Mouse (Mus musculus) frontal cortex, postnatal 25 days (tissue): ENCODE measurements at regions not wholly inside any gene's neighbourhood (a gene's known extent, or its start where the extent isn't known, plus 50 kb on each side); places are given as distances from the start of the nearest gene placed in this dataset.

ENCODE experiments used
- DNase-seq, 2 experiments: peaks; one replicate each; pipeline ENCODE4 v3.0.0; 2022; ENCODE audit warnings: low spot score in 2 of 2

GRCm38 (mm10) chr5:126155216-126155880, 623.8 kb downstream of the Tmem132b start:
- no peak for DNase-seq

- DNase-seq = no peak
Observed at GRCm38 (mm10) chr5:126186111-126186510, 654.5 kb downstream of the Tmem132b start.

GRCm38 (mm10) chr5:126199876-126200275, 668.3 kb downstream of the Tmem132b start:
- no peak for DNase-seq

GRCm38 (mm10) chr5:126201535-126201934, 670.0 kb downstream of the Tmem132b start:
- no peak for DNase-seq

GRCm38 (mm10) chr5:126201996-126202395, 670.4 kb downstream of the Tmem132b start:
- DNase-seq = no peak

GRCm38 (mm10) chr5:126217016-126217415, 685.4 kb downstream of the Tmem132b start:
- DNase-seq = no peak

GRCm38 (mm10) chr5:126217746-126218145, 686.2 kb downstream of the Tmem132b start:
- DNase-seq = no peak

- no peak for DNase-seq
Observed at GRCm38 (mm10) chr5:126223696-126224095, 692.1 kb downstream of the Tmem132b start.

GRCm38 (mm10) chr5:126230768-126231167, 699.2 kb downstream of the Tmem132b start:
- DNase-seq = no peak

GRCm38 (mm10) chr5:126238071-126238470, 706.5 kb downstream of the Tmem132b start:
- no peak for DNase-seq

GRCm38 (mm10) chr5:126245776-126246175, 714.2 kb downstream of the Tmem132b start:
- DNase-seq = no peak

- DNase-seq = no peak
Observed at GRCm38 (mm10) chr5:126250331-126250730, 718.8 kb downstream of the Tmem132b start.

- no peak for DNase-seq
Observed at GRCm38 (mm10) chr5:126254661-126255060, 723.1 kb downstream of the Tmem132b start.

GRCm38 (mm10) chr5:126257860-126258259, 726.3 kb downstream of the Tmem132b start:
- DNase-seq = no peak

GRCm38 (mm10) chr5:126266471-126266870, 734.9 kb downstream of the Tmem132b start:
- no peak for DNase-seq

GRCm38 (mm10) chr5:126266929-126267609, 735.5 kb downstream of the Tmem132b start:
- DNase-seq = no peak

GRCm38 (mm10) chr5:126268592-126268991, 737.0 kb downstream of the Tmem132b start:
- no peak for DNase-seq

- no peak for DNase-seq
Observed at GRCm38 (mm10) chr5:126274316-126274715, 742.7 kb downstream of the Tmem132b start.

- no peak for DNase-seq
Observed at GRCm38 (mm10) chr5:126281057-126281728, 749.6 kb downstream of the Tmem132b start.

- DNase-seq = no peak
Observed at GRCm38 (mm10) chr5:126281782-126282181, 750.2 kb downstream of the Tmem132b start.

GRCm38 (mm10) chr5:126324847-126325246, 793.3 kb downstream of the Tmem132b start:
- DNase-seq = no peak

- no peak for DNase-seq
Observed at GRCm38 (mm10) chr5:126328276-126328675, 796.7 kb downstream of the Tmem132b start.

- no peak for DNase-seq
Observed at GRCm38 (mm10) chr5:126335091-126335490, 803.5 kb downstream of the Tmem132b start.
